Comparison of ENCODE assay signal across 22 mouse cellular contexts in the genomic region with DNA sequence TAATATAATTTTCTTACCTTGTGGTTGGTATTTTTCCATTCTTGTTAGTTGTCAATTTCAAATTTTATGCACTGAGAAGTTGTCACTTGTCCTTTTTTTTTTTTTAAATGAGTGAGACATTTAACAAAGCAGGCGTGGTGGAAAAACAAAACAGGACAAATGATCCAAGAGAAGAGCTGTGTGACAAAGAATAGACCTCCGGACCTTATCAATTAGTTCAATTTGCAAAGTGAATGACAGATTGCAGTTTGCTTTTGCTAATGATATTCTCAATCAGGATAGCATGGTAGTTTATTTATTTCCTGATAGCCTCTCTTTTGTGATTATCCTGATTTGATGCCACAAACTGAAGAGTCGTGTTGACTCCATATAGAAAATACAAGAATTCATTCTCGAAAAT.
"Had no signal": no experiment of that assay in that cellular context is flagged by ENCODE, and none has a peak within 500 bp of the region (broad histone marks: within the 10 kb centered on the region; RNA-seq: fewer than 3 reads in every experiment).

No protein-coding gene starts in this region.

- ATAC-seq: forebrain, embryonic 13.5 days; forebrain, embryonic 14.5 days; forebrain, embryonic 15.5 days; forebrain, embryonic 16.5 days; forebrain, postnatal 0 days had no signal

- DNase-seq: cerebellum, adult 2 months; cerebellum, adult 8-10 months; cerebellum, adult 9-10 months; cerebellum, adult 9-11 months; cerebellum, postnatal 10 days; cerebellum, postnatal 14 days; cerebellum, postnatal 25 days; cerebellum, postnatal 36 days; embryo, embryonic 11 days; forebrain, postnatal 0 days; gastrocnemius, adult 2 months; gastrocnemius, postnatal 10 days; gastrocnemius, postnatal 14 days; gastrocnemius, postnatal 25 days; gastrocnemius, postnatal 36 days; heart, adult 11 months; heart, adult 18-20 months; heart, adult 2 months had no signal
